Mouse (Mus musculus) v-Abl transformed pro-B cells (cell line): Measurements from ENCODE around the gene Lst1.

Experiments
- in situ Hi-C, 2 experiments: fragments of 400-800 bp; cut with MboI; formaldehyde crosslinking; loops; one replicate each; pipeline ENCODE4 v1.15.1; 2025; ENCODE audit not compliant: unreplicated experiment in 2 of 2

Gene Lst1

GRCm38 (mm10) chr17:35189186-35189585, 947 bp upstream of the Lst1 start:
- in situ Hi-C loops, result no loop called here

DNA sequence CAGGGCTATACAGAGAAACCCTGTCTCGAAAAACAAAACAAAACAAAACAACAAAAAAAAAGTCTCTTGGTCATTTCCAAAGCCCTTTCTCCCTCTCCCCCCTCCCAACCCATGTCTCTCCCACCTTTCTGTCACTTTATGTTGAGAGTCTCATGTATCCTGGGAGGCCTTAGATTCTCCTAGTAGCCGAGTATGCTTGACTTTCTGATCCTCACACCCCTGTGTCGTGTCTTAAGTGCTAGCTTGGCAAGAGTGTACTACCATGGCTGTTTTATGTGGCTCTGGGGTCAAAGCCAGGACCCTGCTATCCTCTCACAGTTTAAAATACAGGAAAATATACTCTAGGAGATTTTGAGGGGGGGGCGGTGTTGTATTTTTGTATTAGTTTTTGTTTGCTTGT, 894 bp downstream of the Lst1 start:
- in situ Hi-C loops, result no loop called here

DNA sequence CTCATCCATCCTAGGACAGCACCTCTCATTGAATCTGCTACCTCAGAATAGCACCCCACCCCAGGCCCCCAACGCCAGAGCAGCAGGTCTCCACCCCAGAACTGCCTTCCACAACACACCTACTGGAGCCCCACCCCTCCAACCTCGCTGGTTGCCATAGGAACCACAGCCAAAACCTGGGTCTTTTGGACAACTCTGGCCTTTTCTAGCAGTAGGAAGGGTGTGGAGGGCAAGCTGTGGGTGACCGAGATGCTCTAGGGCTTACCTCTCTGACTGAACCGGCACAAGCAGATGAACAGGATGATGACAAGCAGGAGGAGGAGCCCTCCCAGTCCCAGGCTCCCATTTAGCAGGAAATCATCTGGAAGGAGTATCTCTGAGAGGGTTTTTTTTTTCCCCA, 1.6 kb downstream of the Lst1 start:
- in situ Hi-C loops, result no loop called here

DNA sequence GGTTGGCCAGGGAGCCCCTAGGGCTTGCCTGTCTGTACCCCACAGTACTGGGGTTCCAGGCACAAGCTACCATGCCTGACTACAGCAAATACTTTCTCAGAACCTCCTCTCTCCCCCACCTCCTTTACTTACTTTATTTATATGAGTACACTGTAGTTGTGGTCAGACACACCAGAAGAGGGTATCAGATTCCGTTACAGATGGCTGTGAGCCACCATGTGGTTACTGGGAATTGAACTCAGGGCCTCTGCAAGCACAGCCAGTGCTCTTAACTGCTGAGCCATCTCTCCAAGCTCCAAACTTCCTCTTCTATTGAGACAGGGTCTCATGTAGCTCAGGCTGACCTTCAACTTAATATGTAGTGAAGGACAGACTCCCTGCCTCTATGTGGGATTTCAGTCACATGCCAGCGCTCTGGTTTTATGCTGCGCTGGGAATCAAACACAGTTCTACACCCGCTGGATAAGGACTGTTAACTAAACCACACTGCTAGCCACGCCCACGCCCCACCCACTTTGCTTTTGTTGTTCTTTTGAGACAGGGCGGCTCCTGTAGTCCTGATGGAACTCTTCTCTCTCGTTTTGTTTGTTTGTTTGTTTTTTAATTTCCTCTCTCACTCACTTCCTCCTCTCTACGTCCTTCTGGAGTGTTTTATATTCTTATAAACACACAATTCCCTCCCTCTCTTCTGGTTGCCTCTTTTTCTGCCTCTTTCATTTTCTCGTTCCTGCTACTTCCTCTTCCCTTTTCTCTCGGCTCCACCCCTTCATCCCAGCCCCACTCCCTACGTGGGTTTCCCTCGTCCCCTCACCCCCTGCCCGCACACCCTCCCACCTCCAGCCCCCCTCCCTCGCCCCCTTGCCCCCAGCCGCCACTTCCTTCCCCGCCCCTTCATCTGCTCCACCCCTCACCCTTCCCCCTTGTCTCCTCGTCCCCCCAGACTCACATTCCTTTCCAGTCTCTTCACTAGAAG, 2.3 kb downstream of the Lst1 start:
- in situ Hi-C loops, result no loop called here

- in situ Hi-C loops, result no loop called here
Measured at GRCm38 (mm10) chr17:35180093-35180492, 8.1 kb downstream of the Lst1 start.

DNA sequence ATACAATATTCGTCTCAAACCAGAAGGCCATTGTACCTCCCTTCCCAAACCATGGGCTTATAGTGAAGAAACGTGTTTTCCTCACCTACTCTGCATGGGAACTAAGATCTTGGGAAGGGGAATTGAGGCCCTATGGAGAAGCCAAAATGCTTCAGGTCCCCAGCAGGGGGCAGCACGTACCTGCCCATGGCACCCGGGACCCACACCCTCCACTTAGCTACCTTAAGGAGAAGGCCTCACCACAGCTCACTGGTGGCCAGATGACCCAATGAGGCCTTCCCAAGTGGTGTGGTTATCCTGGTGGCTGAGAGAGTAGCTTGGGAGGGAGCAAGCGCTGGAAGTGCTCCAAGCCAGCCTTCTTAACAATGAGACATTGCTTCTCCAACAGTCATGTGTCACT, 9.7 kb downstream of the Lst1 start:
- in situ Hi-C loops, result loop anchor here (5.0 kb wide), 1 partner anchor 54 kb away; the partner anchor contains the start of gene Atp6v1g2 (in 2 of the 2)

DNA sequence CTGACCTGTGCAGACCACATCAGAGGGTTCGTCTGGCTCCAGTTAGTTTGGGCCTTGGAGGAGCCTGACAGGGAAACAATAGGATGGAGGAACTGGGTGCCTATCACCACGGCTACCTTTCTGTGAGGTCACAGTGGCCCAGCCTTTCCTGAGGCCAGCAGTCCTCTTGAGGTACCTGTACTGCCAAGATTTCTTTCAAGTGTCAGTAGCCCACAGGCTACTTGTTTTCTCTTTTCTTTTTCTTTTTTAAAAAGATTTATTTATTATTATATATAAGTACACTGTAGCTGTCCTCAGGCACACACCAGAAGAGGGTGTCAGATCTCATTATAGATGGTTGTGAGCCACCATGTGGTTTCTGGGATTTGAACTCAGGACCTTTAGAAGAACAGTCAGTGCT, 12.3 kb downstream of the Lst1 start, which contains the start of gene Aif1:
TSS of gene Aif1 (minus strand) at position 101 of the 400 bp plus-strand sequence.
- in situ Hi-C loops, result loop anchor here (5.0 kb wide), 1 partner anchor 56 kb away; the partner anchor contains the start of gene Atp6v1g2 (in 2 of the 2)

GRCm38 (mm10) chr17:35175382-35175781, 12.9 kb downstream of the Lst1 start:
- in situ Hi-C loops, result loop anchor here (5.0 kb wide), 1 partner anchor 57 kb away; the partner anchor contains the start of gene Atp6v1g2 (in 2 of the 2)

DNA sequence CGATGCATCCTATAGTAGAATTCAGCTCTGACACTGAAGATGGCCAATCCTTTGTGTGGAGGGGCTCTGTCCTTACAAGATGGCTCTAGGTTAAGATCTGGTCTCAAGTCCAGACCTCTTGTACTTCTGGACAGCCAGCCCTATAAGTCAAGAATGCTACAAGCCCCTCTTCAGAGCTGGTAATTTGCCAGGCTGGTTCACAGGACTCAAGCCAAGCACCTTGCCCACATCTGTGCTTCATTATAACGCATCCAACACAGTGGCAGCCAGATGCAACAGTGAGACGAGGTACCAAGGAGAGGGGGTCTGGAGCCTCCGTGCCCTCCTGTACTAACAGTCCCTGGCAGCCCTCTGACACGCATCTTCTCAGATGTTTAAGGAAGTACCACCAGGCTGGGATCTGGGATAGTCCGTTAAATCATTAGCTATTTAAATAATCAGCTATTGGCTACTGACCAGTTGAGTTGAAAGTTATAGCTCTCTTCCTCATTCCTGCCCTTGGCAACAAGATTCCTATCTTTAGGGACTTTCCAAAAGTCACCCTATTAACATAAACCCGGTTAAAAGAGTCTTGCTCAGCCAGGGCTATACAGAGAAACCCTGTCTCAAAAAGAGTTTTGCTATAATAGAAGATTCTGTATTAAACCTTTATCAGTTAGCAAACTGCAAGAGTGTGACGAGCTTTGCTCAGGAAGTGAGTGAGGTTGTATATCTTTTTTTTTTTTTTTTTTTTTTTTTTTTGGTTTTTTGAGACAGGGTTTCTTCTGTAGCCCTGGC, 13.8 kb downstream of the Lst1 start:
- in situ Hi-C loops, result no loop called here

DNA sequence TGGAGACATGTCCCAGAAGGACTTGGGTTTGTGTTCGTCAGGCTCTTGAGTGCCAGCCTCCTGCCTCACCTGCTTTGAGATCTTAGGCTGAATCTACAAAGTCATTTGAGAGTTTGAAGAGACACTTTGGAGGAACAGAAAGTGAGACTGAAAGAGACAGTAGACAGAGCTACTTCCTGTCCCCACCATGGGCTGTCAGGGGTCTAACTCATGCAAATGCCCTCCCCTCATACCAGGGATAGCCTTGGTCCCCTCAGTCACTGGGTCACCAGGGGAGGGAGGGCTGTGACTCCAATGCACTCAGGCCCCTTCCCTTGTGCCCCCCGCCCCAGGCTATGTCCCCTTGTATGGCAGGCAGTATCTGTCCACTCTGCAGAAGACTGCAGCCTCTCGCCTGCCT, 14.9 kb downstream of the Lst1 start:
- in situ Hi-C loops, result no loop called here

DNA sequence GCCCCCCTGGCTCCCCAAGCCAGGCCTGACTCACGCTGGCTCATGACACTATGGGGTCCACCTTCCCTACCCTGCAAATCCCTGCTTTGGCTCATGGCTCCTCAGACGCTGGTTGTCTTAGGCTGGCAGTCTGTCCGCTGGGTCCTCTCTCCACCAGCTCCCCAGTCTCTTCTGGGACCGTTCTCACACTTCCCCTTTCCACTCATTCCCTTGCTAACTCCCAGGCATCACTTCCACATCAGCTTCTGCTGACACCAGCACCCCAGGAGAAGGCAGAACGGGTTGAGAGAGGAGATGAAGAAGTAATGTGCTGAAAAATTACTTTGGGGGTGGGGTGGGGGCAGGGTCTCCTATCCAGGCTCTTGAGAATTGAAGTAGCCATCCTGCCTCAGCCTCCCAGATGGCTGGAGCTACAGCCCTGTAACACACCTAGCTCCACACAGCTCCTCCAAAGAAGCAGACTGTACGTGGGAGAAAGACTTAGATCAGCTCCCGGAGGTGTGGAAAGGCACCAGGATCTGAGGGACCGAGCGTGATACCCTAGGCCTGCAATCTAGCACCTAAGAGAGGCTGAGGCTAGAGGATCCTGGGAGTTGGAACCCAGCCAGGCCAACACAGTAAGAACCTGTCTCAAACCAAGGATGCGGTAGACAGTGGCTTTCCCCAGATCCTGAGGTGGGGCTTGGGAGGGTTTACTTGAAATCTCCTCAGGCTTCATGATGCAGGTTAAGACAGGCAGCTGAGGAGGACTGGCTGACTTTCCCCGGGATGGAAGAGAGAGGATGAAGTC, 15.6 kb downstream of the Lst1 start:
- in situ Hi-C loops, result no loop called here

DNA sequence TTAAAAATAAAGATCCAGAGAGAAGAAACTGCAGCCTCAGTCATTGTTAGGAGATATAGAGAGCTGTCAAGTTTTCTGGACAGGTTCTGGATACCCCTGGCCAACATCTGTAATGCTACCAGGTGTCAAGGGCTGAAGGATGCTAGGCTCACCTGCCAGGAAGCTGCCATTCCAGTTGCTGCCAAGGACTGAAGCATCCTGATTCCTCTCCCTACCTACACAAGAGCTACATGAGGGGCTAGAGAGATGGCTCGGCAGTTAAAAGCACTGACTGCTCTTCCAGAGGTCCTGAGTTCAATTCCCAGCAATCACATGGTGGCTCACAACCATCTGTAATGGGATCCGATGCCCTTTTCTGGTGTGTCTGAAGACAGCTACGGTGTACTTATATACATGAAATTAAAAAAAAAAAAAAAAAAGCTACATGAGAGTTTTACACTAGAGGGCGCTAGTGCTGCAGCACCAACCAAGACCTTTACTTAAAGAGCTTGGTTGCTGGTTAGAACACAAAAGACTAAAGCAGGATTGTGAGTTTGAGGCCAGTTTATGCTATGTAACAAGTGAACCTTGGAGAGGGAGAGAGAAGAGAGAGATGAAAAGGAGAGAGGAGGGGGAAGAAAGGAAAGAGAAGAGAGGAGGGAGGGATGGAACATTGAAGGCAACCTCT, 19.6 kb downstream of the Lst1 start:
- in situ Hi-C loops, result no loop called here

DNA sequence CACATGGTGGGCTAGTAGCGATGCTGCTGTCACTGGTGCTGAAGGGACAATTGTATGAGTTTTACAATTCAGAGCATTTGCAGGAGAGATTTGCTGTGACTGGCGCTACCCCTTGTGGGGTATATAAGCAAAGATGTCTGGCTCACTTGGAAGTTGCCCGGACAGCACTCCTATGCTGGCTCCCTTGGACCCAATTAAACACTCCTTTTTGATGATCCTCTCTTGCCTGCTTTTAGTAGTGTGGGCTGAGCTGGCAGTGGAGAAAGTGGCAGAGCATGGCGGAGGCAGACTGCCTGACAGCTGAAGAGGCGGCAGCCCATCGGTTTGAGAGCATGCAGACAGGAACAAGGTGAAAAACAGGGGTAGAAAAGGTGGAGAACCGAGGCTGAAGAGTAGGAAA, 20.4 kb downstream of the Lst1 start:
- in situ Hi-C loops, result no loop called here

DNA sequence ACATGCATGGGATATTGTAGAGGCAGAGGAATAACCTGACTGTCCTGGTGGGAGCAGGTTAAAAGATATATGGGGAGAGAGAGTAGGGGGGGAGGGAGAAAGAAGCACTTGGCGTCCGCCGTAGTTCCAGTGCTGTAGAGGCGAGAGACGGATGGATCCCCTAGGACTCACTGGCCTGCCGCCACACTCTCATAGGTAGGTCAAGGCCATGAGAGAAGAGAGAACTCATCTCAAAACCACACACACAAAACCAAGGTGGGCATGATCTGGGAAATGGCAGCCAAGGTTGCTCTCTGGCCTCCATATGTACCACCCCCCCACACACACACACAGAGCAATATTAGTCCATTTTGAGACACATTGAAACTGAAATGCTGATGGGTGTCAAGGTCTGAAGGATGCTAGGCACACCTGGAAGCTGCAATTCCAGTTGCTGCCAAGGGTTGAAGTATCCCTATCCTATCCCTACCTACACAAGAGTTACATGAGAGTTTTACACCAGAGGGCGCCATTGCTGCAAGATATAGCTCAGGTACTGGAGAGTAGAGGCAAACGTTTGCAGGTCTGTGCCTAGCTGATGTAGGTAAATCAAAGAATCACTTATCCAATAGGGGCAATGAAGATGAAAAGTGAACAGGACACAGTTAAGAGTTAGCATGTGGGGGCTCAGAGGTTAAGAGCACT, 21.7 kb downstream of the Lst1 start:
- in situ Hi-C loops, result no loop called here

DNA sequence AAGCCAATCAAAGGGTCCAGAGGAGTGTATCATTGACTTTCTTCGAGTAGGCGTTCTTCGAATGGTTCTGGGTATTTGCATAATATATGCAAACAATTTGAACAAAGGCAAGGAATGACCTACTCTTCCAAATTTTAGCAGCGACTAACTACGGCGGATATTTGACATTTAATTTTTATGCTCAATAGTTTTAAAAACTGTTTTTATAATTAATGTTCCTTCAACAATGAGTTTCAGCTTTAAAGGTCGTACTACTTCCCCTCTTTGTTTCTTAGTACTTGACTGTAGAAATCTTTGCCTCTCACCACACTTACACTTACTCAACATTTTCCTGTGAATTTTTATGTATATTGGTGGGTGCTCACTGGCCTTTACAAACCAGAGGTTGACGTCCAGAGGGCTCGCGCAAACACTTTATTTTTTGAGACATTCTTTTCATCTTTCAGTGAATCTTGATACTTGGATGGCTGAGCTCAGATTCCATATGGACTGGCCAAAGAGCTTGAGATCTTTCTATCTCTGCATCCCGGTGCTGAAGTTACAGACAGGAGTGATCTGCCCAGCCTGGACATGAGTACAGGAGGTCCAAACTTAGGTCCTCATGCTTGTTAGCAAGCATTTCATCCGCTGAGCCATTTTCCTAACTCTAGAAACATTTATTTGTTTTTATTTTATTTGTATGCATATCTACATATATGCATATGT, 22.6 kb downstream of the Lst1 start:
- in situ Hi-C loops, result no loop called here

DNA sequence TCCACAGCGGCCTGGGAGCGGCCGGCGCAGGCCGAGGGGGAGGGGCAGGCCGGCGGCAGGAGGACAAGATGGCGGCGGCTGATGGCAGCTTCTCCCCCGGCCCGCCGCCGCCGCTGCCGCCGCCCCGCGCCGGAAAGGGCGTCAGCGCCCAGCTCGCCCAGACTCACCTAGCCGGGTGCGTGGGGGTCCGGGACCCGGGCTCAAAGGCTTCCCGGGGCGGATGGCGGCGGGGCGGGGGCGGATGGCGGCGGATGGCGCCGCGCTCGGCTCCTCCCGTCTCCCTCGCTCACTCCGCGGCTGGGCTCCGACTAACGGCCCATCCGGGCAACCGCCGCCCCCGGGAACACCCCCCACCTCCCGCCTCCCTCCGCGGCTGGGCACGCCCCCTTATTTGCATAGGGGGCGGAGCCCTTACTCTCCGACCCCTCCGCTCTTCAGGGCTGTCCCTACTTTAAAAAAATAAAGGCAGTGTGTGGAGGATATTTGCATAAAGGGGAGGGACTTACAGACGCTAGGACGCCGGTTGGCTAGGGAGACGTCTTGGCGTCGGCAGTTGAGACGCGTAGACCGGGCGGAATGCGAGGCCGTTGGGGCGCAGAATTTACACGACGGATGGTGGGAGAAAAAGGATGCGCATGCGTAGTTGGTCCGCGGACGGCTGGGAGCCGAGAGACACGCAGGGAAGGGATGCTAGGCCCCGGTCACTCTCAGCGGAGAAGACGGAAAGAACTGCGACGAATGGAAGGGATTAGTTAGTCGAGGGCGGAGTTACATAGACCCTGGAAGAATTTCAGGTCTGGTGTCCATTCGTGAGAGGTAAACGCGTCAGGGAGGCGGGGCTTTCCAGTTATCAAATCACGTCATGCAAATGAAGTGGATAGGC, 23.4 kb downstream of the Lst1 start, which contains the start of gene Prrc2a:
TSS of gene Prrc2a (minus strand) at position 330 of the 883 bp plus-strand sequence.
- in situ Hi-C loops, result no loop called here

GRCm38 (mm10) chr17:35164218-35164567, 24.0 kb downstream of the Lst1 start:
- in situ Hi-C loops, result no loop called here
